Mouse (Mus musculus) MEL (cell line): Measurements from ENCODE around the gene Flot2. TPM values are rescaled to one million over a fixed set of nuclear protein-coding genes. Genes with fewer than 3 reads are reported as not detected.
A peak's percentile ranks its signal among the peaks of the same experiment; 100 is the strongest.
"Not testable (repeated sequence)": the region's sequence is repeated elsewhere in the genome, so short reads cannot be mapped to it uniquely, and the experiment has no call there.

Experiments
- DNase-seq: peaks from one replicate; pipeline ENCODE4 v3.0.0; 2011; ENCODE audit warnings: low read depth, low spot score
- H3K27ac ChIP-seq: 2 replicates; pipeline ENCODE4 v1.5.1; 2012; ENCODE audit warnings: low read depth, mild to moderate bottlenecking, control low read depth, low read length, moderate library complexity; ENCODE audit not compliant: control insufficient read depth
- H3K27me3 ChIP-seq, 2 experiments: fragments of 150-350 bp in 1 of 2; sonication (generic) in 1 of 2; 2 replicates each; pipeline ENCODE4 v1.6.1; 2012; ENCODE audit warnings: low read length in 2 of 2, mild to moderate bottlenecking in 2 of 2, improper control_type of control experiment in 1 of 2, moderate library complexity in 1 of 2; ENCODE audit not compliant: insufficient read depth in 2 of 2, control insufficient read depth in 1 of 2
- H3K36me3 ChIP-seq, 2 experiments: 2 replicates each; pipeline ENCODE4 v1.6.1; 2012 to 2014; ENCODE audit warnings: low read length in 2 of 2, improper control_type of control experiment in 1 of 2, inconsistent platforms in 1 of 2, mild to moderate bottlenecking in 1 of 2; ENCODE audit not compliant: insufficient read depth in 2 of 2, control insufficient read depth in 1 of 2
- H3K4me1 ChIP-seq, 2 experiments: fragments of 150-350 bp in 1 of 2; sonication (generic) in 1 of 2; 2 replicates each; pipeline ENCODE4 v1.6.1; 2012; ENCODE audit warnings: low read length in 2 of 2, improper control_type of control experiment in 1 of 2, mild to moderate bottlenecking in 1 of 2; ENCODE audit not compliant: insufficient read depth in 2 of 2, control insufficient read depth in 1 of 2
- H3K4me3 ChIP-seq, 2 experiments: fragments of 150-350 bp in 1 of 2; sonication (generic) in 1 of 2; 2 replicates each; pipeline ENCODE4 v1.5.1; 2012; ENCODE audit warnings: low read depth in 2 of 2, low read length in 2 of 2, mild to moderate bottlenecking in 2 of 2, moderate library complexity in 2 of 2, control low read depth in 1 of 2, improper control_type of control experiment in 1 of 2; ENCODE audit not compliant: control insufficient read depth in 1 of 2, insufficient read depth in 1 of 2
- H3K79me2 ChIP-seq: 2 replicates; pipeline ENCODE4 v1.6.1; 2012; ENCODE audit warnings: mild to moderate bottlenecking, low read length, moderate library complexity; ENCODE audit not compliant: control insufficient read depth, poor library complexity, insufficient read depth
- H3K9ac ChIP-seq: 2 replicates; pipeline ENCODE4 v1.6.1; 2012; ENCODE audit warnings: low read depth, mild to moderate bottlenecking, control low read depth, low read length, moderate library complexity; ENCODE audit not compliant: control insufficient read depth, poor library complexity, severe bottlenecking
- H3K9me3 ChIP-seq: fragments of 150-350 bp; sonication (generic); replicated peaks from 2 replicates; pipeline ENCODE4 v1.6.1; 2012; ENCODE audit warnings: mild to moderate bottlenecking, low read length, improper control_type of control experiment, moderate library complexity; ENCODE audit not compliant: insufficient read depth
- CTCF ChIP-seq, 3 experiments: IDR thresholded peaks in 2 of 3; conservative IDR thresholded peaks in 1 of 3; 2 replicates each; pipeline ENCODE4 v1.5.1; 2011 to 2012; ENCODE audit warnings: low read length in 3 of 3, low read depth in 2 of 3, mild to moderate bottlenecking in 2 of 3, improper control_type of control experiment in 1 of 3, inconsistent platforms in 1 of 3, mixed read lengths in 1 of 3, moderate library complexity in 1 of 3; ENCODE audit not compliant: control insufficient read depth in 1 of 3, insufficient read depth in 1 of 3, poor library complexity in 1 of 3, severe bottlenecking in 1 of 3
- EP300 ChIP-seq, 2 experiments: IDR thresholded peaks; 2 replicates each; pipeline ENCODE4 v1.6.1; 2011; ENCODE audit warnings: improper control_type of control experiment in 2 of 2, low read length in 2 of 2, low read depth in 1 of 2, mild to moderate bottlenecking in 1 of 2
- GATA1 ChIP-seq: IDR thresholded peaks from 2 replicates; pipeline ENCODE4 v1.6.1; 2011; ENCODE audit warnings: low read depth, low read length, improper control_type of control experiment
- MAX ChIP-seq: IDR thresholded peaks from 2 replicates; pipeline ENCODE4 v1.6.1; 2011; ENCODE audit warnings: low read length, improper control_type of control experiment
- MEF2A ChIP-seq: IDR thresholded peaks from 2 replicates; pipeline ENCODE4 v1.6.1; 2014; ENCODE audit warnings: low read depth, mild to moderate bottlenecking, inconsistent platforms, low read length, improper control_type of control experiment; ENCODE audit not compliant: poor library complexity, insufficient replicate concordance, severe bottlenecking; ENCODE audit errors: extremely low read depth
- MYC ChIP-seq: IDR thresholded peaks from 2 replicates; pipeline ENCODE4 v1.6.1; 2011; ENCODE audit warnings: low read depth, mild to moderate bottlenecking, low read length, improper control_type of control experiment, moderate library complexity
- RAD21 ChIP-seq: IDR thresholded peaks from 2 replicates; pipeline ENCODE4 v1.6.1; 2011; ENCODE audit warnings: mild to moderate bottlenecking, low read depth, low read length, improper control_type of control experiment
- SIN3A ChIP-seq: IDR thresholded peaks from 2 replicates; pipeline ENCODE4 v1.6.1; 2012; ENCODE audit warnings: low read length, improper control_type of control experiment, inconsistent platforms
- TBP ChIP-seq: IDR thresholded peaks from 2 replicates; pipeline ENCODE4 v1.8.0; 2011; ENCODE audit warnings: low read depth, low read length, improper control_type of control experiment
- polyA plus RNA-seq, 2 experiments: library from polyadenylated mRNA; stranded (reverse) in 1 of 2; unstranded in 1 of 2; fragments of >175 nt in 1 of 2; fragments of >200 nt in 1 of 2; gene quantifications; 2 replicates each; pipeline versions ENCODE4 v1.2.1 to v1.2.4; 2012; ENCODE audit warnings: low replicate concordance in 2 of 2, low read depth in 1 of 2; ENCODE audit not compliant: insufficient read length in 2 of 2, insufficient read depth in 1 of 2, missing spikeins in 1 of 2
- total RNA-seq: library from RNA; depleted of rRNA; stranded (reverse); fragments of 300-350 nt; gene quantifications from 2 replicates; pipeline ENCODE4 v1.2.3, GENCODE M21; 2012

Gene Flot2
- total and polyA plus RNA-seq, 3 experiments = 0.08 to 0.15 TPM; not detected in 1

- TF ChIP-seq MEF2A (no peak), RAD21 (no peak), SIN3A (no peak), CTCF (IDR thresholded peaks at IDR 0.05 in 2 of 3, conservative IDR thresholded peaks at IDR 0.05 in 1 of 3; ENCODE audit: control insufficient read depth in 1 of 3, insufficient read depth in 1 of 3, low read depth in 2 of 3, low read length in 3 of 3, poor library complexity in 1 of 3, severe bottlenecking in 1 of 3) (no peak)
These were observed 7.1 kb downstream of the Flot2 start (continued) for GRCm38 (mm10) chr11:78044758-78045251.

DNA sequence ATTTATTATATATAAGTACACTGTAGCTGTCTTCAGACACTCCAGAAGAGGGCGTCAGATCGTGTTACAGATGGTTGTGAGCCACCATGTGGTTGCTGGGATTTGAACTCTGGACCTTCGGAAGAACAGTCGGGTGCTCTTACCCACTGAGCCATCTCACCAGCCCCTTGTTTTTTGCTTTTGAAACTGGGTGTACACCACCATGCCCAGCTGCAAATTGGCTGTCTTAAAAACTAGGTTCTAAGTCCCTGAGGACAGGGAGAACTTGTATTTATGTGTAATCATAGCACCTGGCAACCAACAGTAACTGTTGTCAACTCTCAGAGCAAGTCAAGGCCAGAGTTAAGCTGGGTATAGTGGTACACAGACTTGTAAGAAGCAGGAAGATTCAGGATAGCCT, 10.9 kb downstream of the Flot2 start:
- DNase-seq, H3K79me2 ChIP-seq, H3K9ac ChIP-seq: not testable (repeated sequence)
- peak; percentile 80 for TF ChIP-seq TBP
- TF ChIP-seq, all 39 proteins: peak for 1; not testable (repeated sequence) for 38
- H3K36me3 ChIP-seq, H3K27ac ChIP-seq, H3K4me1 ChIP-seq, H3K4me3 ChIP-seq, H3K27me3 ChIP-seq, H3K9me3 ChIP-seq: not testable (repeated sequence)

DNA sequence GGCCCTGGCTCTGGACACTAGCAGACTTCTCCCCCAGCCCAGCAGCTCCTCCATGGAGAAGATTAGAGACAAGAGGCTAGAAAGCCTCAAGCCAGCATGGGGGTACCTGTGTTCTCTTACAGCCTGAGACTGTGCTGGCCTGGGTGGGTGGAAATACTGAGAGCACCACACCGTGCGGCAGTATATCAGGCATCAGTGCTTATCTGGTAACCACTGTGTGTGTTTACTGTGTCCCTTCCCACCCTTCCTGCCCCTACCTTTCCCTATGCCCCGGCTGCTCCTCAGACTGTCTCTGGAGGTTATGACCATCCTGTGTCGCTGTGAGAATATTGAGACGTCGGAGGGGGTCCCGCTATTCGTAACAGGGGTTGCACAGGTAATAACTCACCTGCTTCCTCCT, 15.3 kb downstream of the Flot2 start:
- peaks cover 0 to 8% of the 10 kb centered on the region in 2 experiments; a peak in 3 of 4 replicates for H3K4me1 ChIP-seq
- no peak overlapping the region for H3K27ac ChIP-seq
- no peak for DNase-seq
- no peaks in the 10 kb centered on the region for H3K79me2 ChIP-seq
- no peak overlapping the region for H3K4me3 ChIP-seq
- no peak overlapping the region for H3K9ac ChIP-seq
- no peaks in the 10 kb centered on the region for H3K27me3 ChIP-seq
- H3K36me3 ChIP-seq = no peaks in the 10 kb centered on the region
- peak in 1 of 2 experiments; percentile 14; a peak in 1 of 4 replicates for TF ChIP-seq EP300 (IDR thresholded peaks at IDR 0.05; ENCODE audit: low read depth in 1 of 2, low read length in 2 of 2)
- TF ChIP-seq GATA1 = peak; percentile 55
- no peak for TF ChIP-seq MAX
- TF ChIP-seq, all 39 proteins: peak for 2
- H3K9me3 ChIP-seq = no peaks in the 10 kb centered on the region

GRCm38 (mm10) chr11:78056946-78057345, 19.2 kb downstream of the Flot2 start:
- TF ChIP-seq MAX (no peak), MYC (no peak)
- H3K36me3 ChIP-seq = peaks cover 0 to 2% of the 10 kb centered on the region in 2 experiments; a peak in 2 of 4 replicates
- H3K27ac ChIP-seq = no peak overlapping the region
- no peak overlapping the region for H3K9ac ChIP-seq
- no peak for DNase-seq
- no peaks in the 10 kb centered on the region for H3K27me3 ChIP-seq
- no peaks in the 10 kb centered on the region for H3K79me2 ChIP-seq
- peaks cover 0 to 8% of the 10 kb centered on the region in 2 experiments; a peak in 2 of 4 replicates for H3K4me1 ChIP-seq
- no peak overlapping the region for H3K4me3 ChIP-seq
- no peaks in the 10 kb centered on the region for H3K9me3 ChIP-seq
